Mouse (Mus musculus): ENCODE results near the gene Tmem25. TPM values are rescaled to one million over a fixed set of nuclear protein-coding genes. Genes with fewer than 3 reads are reported as not detected.
A peak's percentile ranks its signal among the peaks of the same experiment; 100 is the strongest.

Gene Tmem25
- polyA plus RNA-seq, 2 experiments, result 1.9 to 3.6 TPM

- no peak for DNase-seq (ENCODE audit: low read depth in 3 of 3, low spot score in 3 of 3)
Observed at GRCm38 (mm10) chr9:44804678-44805077, 5.6 kb upstream of the Tmem25 start.

GRCm38 (mm10) chr9:44802808-44803450 lies 3.8 kb upstream of the Tmem25 start, which contains the start of gene Ttc36:
Gene Ttc36, minus strand, starts transcription at chr9:44803072.
- H3K9me3 ChIP-seq (ENCODE audit: control insufficient read depth, low read length), result no peaks in the 10 kb centered on the region
- peak in 1 of 3 experiments; percentile 11 for DNase-seq (ENCODE audit: low read depth in 3 of 3, low spot score in 3 of 3)
- peak within 1 kb of the TSS; percentile 47 for H3K4me2 ChIP-seq (ENCODE audit: low read depth)
- peaks cover 0 to 8% of the 10 kb centered on the region in 2 experiments; a peak in 3 of 4 replicates for H3K4me1 ChIP-seq (replicated peaks; ENCODE audit: control insufficient read depth in 2 of 2, insufficient read depth in 2 of 2, low read length in 1 of 2)
- peak within 1 kb of the TSS; percentile 9 to 27; a peak in 3 of 4 replicates for H3K4me3 ChIP-seq (ENCODE audit: insufficient read depth in 1 of 2, low read depth in 2 of 2, low read length in 2 of 2)
- no peak within 1 kb of the TSS for H3K9ac ChIP-seq (replicated peaks)
- peak; percentile 27; the same call in 1 of the 2 replicates for ATAC-seq (ENCODE audit: insufficient read depth)
- peaks cover 8% of the 10 kb centered on the region for H3K36me3 ChIP-seq (replicated peaks; ENCODE audit: control insufficient read depth, insufficient read depth, low read depth)
- H3K27ac ChIP-seq, result no peak within 1 kb of the TSS
- H3K27me3 ChIP-seq (ENCODE audit: control insufficient read depth, insufficient read depth, low read length), result peaks cover 22% of the 10 kb centered on the region
- WGBS (ENCODE audit: insufficient replicate concordance), result 54% methylated on average over 4 of the region's 4 CpGs
- TF ChIP-seq EP300 (IDR thresholded peaks at IDR 0.05; ENCODE audit: low read depth) (no peak), CTCF (IDR thresholded peaks at IDR 0.05; ENCODE audit: low read depth) (no peak)

More at GRCm38 (mm10) chr9:44804678-44805077, 5.6 kb upstream of the Tmem25 start:
- Histone ChIP-seq H3K27ac (no peak overlapping the region), H3K4me2 (ENCODE audit: low read depth) (no peak overlapping the region), H3K4me1 (replicated peaks; ENCODE audit: control insufficient read depth in 2 of 2, insufficient read depth in 2 of 2, low read length in 1 of 2) (peaks cover 0 to 4% of the 10 kb centered on the region in 2 experiments; a peak in 2 of 4 replicates), H3K27me3 (ENCODE audit: control insufficient read depth, insufficient read depth, low read length) (peaks cover 9% of the 10 kb centered on the region; the same call in 1 of the 2 replicates), H3K9me3 (ENCODE audit: control insufficient read depth, low read length) (no peaks in the 10 kb centered on the region), H3K4me3 (ENCODE audit: insufficient read depth in 1 of 2, low read depth in 2 of 2, low read length in 2 of 2) (no peak overlapping the region), H3K9ac (replicated peaks) (no peak overlapping the region), H3K36me3 (replicated peaks; ENCODE audit: control insufficient read depth, insufficient read depth, low read depth) (peaks cover 25% of the 10 kb centered on the region)
- no peak for ATAC-seq (ENCODE audit: insufficient read depth)
- 82% methylated on average over 10 of the region's 10 CpGs for WGBS (ENCODE audit: insufficient replicate concordance)
- TF ChIP-seq CTCF (IDR thresholded peaks at IDR 0.05; ENCODE audit: low read depth) (no peak), EP300 (IDR thresholded peaks at IDR 0.05; ENCODE audit: low read depth) (no peak)

GRCm38 (mm10) chr9:44801669-44802068 lies 2.6 kb upstream of the Tmem25 start:
- Histone ChIP-seq H3K9ac (replicated peaks) (no peak overlapping the region), H3K36me3 (replicated peaks; ENCODE audit: control insufficient read depth, insufficient read depth, low read depth) (no peaks in the 10 kb centered on the region), H3K9me3 (ENCODE audit: control insufficient read depth, low read length) (no peaks in the 10 kb centered on the region), H3K27ac (no peak overlapping the region), H3K4me2 (ENCODE audit: low read depth) (peak overlapping the region; percentile 47), H3K27me3 (ENCODE audit: control insufficient read depth, insufficient read depth, low read length) (peaks cover 22% of the 10 kb centered on the region), H3K4me1 (replicated peaks; ENCODE audit: control insufficient read depth in 2 of 2, insufficient read depth in 2 of 2, low read length in 1 of 2) (peaks cover 0 to 8% of the 10 kb centered on the region in 2 experiments; a peak in 3 of 4 replicates), H3K4me3 (ENCODE audit: insufficient read depth in 1 of 2, low read depth in 2 of 2, low read length in 2 of 2) (peak overlapping the region in 1 of 2 experiments; percentile 9; a peak in 2 of 4 replicates)
- ATAC-seq (ENCODE audit: insufficient read depth) (no peak), DNase-seq (ENCODE audit: low read depth in 3 of 3, low spot score in 3 of 3) (no peak)
- 55% methylated on average over 6 of the region's 6 CpGs for WGBS (ENCODE audit: insufficient replicate concordance)
- no peak for TF ChIP-seq CTCF (IDR thresholded peaks at IDR 0.05; ENCODE audit: low read depth)
- TF ChIP-seq EP300 (IDR thresholded peaks at IDR 0.05; ENCODE audit: low read depth), result no peak

- Histone ChIP-seq H3K27me3 (ENCODE audit: control insufficient read depth, insufficient read depth, low read length) (peaks cover 22% of the 10 kb centered on the region), H3K4me2 (ENCODE audit: low read depth) (peak overlapping the region; percentile 91), H3K9ac (replicated peaks) (no peak overlapping the region), H3K27ac (no peak overlapping the region), H3K36me3 (replicated peaks; ENCODE audit: control insufficient read depth, insufficient read depth, low read depth) (no peaks in the 10 kb centered on the region), H3K4me1 (replicated peaks; ENCODE audit: control insufficient read depth in 2 of 2, insufficient read depth in 2 of 2, low read length in 1 of 2) (peaks cover 0 to 8% of the 10 kb centered on the region in 2 experiments; a peak in 3 of 4 replicates), H3K4me3 (ENCODE audit: insufficient read depth in 1 of 2, low read depth in 2 of 2, low read length in 2 of 2) (peak overlapping the region; percentile 60 to 63; a peak in 2 of 4 replicates), H3K9me3 (ENCODE audit: control insufficient read depth, low read length) (no peaks in the 10 kb centered on the region)
- TF ChIP-seq CTCF (IDR thresholded peaks at IDR 0.05; ENCODE audit: low read depth) (no peak), EP300 (IDR thresholded peaks at IDR 0.05; ENCODE audit: low read depth) (no peak)
- WGBS (ENCODE audit: insufficient replicate concordance), result 35% methylated on average over 9 of the region's 9 CpGs
- DNase-seq (ENCODE audit: low read depth in 3 of 3, low spot score in 3 of 3) (no peak), ATAC-seq (ENCODE audit: insufficient read depth) (no peak)
Observed at GRCm38 (mm10) chr9:44799958-44800324, 834 bp upstream of the Tmem25 start.

- Histone ChIP-seq H3K36me3 (replicated peaks; ENCODE audit: control insufficient read depth, insufficient read depth, low read depth) (no peaks in the 10 kb centered on the region), H3K27me3 (ENCODE audit: control insufficient read depth, insufficient read depth, low read length) (peaks cover 22% of the 10 kb centered on the region), H3K4me1 (replicated peaks; ENCODE audit: control insufficient read depth in 2 of 2, insufficient read depth in 2 of 2, low read length in 1 of 2) (peaks cover 0 to 8% of the 10 kb centered on the region in 2 experiments; a peak in 3 of 4 replicates), H3K9ac (replicated peaks) (no peak overlapping the region), H3K4me3 (ENCODE audit: insufficient read depth in 1 of 2, low read depth in 2 of 2, low read length in 2 of 2) (no peak overlapping the region), H3K27ac (no peak overlapping the region), H3K4me2 (ENCODE audit: low read depth) (no peak overlapping the region), H3K9me3 (ENCODE audit: control insufficient read depth, low read length) (no peaks in the 10 kb centered on the region)
- TF ChIP-seq EP300 (IDR thresholded peaks at IDR 0.05; ENCODE audit: low read depth) (no peak), CTCF (IDR thresholded peaks at IDR 0.05; ENCODE audit: low read depth) (no peak)
- 39% methylated on average over 7 of the region's 7 CpGs for WGBS (ENCODE audit: insufficient replicate concordance)
- ATAC-seq (ENCODE audit: insufficient read depth) (no peak), DNase-seq (ENCODE audit: low read depth in 3 of 3, low spot score in 3 of 3) (no peak)
Observed at GRCm38 (mm10) chr9:44798298-44798697, 809 bp downstream of the Tmem25 start.

Data from liver, embryonic 14.5 days (tissue).